Mouse (Mus musculus): Measurements from ENCODE around the gene Mef2d. TPM values are rescaled to one million over a fixed set of nuclear protein-coding genes. Genes with fewer than 3 reads are reported as not detected.

Mef2d gene
- polyA plus RNA-seq, 1 experiment from 2014 or later: 28.3 TPM

DNA sequence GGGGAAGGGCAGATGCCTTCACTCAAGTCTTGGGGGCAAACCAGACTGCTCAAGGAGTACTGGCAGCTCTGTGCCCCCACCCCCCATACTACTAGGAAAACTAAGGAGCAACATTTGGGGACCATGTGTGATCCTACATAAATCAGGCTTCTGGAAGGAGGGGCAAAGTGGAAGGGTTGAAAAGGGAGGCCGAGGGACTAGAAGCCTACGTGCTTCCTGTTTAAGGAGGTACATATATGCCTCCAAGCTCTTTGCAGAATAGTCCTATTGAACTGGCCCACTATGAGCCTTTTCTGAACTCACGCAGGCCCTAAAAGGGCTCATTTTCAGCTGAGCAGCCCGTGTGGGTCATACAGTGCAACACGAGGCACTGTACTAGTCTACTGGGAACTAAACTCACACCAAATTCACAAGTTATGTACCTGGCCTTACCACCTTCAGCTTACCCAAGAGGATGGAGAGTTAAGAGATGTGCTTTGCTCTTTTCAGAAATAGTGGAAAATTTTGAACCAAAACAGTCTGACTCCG lies 1.2 kb upstream of the Mef2d start:
- Histone ChIP-seq H3K27ac (ENCODE audit: low read length) (no peak overlapping the region), H3K4me1 (replicated peaks; ENCODE audit: control insufficient read depth, insufficient read depth, low read length) (peaks cover 53% of the 10 kb centered on the region), H3K27me3 (replicated peaks; ENCODE audit: control insufficient read depth, insufficient read depth, low read length) (no peaks in the 10 kb centered on the region), H3K9me3 (ENCODE audit: control insufficient read depth, low read length) (no peaks in the 10 kb centered on the region), H3K4me3 (replicated peaks; ENCODE audit: low read length) (no peak overlapping the region), H3K9ac (replicated peaks; ENCODE audit: low read depth, low read length) (no peak overlapping the region), H3K36me3 (ENCODE audit: control insufficient read depth, insufficient read depth) (no peaks in the 10 kb centered on the region), H3K4me2 (ENCODE audit: low read length) (no peak overlapping the region)
- no peak for ATAC-seq
- WGBS: 45% methylated on average over 6 of the region's 6 CpGs

DNA sequence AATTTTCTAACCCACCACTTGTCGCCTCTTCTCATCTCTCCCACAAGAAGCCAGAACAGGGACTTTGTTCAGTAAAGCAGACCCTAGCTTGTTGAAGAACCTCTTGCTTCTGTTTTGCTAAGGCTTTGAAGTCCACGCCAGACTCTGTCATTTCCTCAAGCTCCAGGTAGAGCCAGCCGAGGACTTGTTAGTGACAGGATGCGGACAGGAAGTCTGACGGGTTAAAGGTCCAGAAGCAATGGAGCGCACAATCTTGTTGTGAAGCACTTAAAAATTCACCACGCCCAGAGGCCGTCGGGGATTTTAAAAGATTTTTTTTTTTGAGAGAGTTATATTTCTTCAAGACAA lies 759 bp upstream of the Mef2d start:
- H3K36me3 ChIP-seq (ENCODE audit: control insufficient read depth, insufficient read depth): no peaks in the 10 kb centered on the region
- no peak for ATAC-seq
- H3K9me3 ChIP-seq (ENCODE audit: control insufficient read depth, low read length): no peaks in the 10 kb centered on the region
- H3K4me2 ChIP-seq (ENCODE audit: low read length): peak overlapping the region; percentile 91
- peak overlapping the region; percentile 99 for H3K27ac ChIP-seq (ENCODE audit: low read length)
- H3K4me1 ChIP-seq (replicated peaks; ENCODE audit: control insufficient read depth, insufficient read depth, low read length): peaks cover 58% of the 10 kb centered on the region
- WGBS: 10% methylated on average over 9 of the region's 9 CpGs
- H3K9ac ChIP-seq (replicated peaks; ENCODE audit: low read depth, low read length): peak overlapping the region; percentile 46
- peak overlapping the region; percentile 88 for H3K4me3 ChIP-seq (replicated peaks; ENCODE audit: low read length)
- no peaks in the 10 kb centered on the region for H3K27me3 ChIP-seq (replicated peaks; ENCODE audit: control insufficient read depth, insufficient read depth, low read length)

- peak overlapping the region; percentile 91 for H3K4me2 ChIP-seq (ENCODE audit: low read length)
- no peaks in the 10 kb centered on the region for H3K27me3 ChIP-seq (replicated peaks; ENCODE audit: control insufficient read depth, insufficient read depth, low read length)
- peak overlapping the region; percentile 88 for H3K4me3 ChIP-seq (replicated peaks; ENCODE audit: low read length)
- H3K36me3 ChIP-seq (ENCODE audit: control insufficient read depth, insufficient read depth): no peaks in the 10 kb centered on the region
- ATAC-seq: peak; percentile 43
- peak overlapping the region; percentile 85 for H3K9ac ChIP-seq (replicated peaks; ENCODE audit: low read depth, low read length)
- under 1% methylated on average over 56 of the region's 57 CpGs for WGBS
- no peaks in the 10 kb centered on the region for H3K9me3 ChIP-seq (ENCODE audit: control insufficient read depth, low read length)
- H3K4me1 ChIP-seq (replicated peaks; ENCODE audit: control insufficient read depth, insufficient read depth, low read length): peaks cover 65% of the 10 kb centered on the region
- H3K27ac ChIP-seq (ENCODE audit: low read length): peak overlapping the region; percentile 99
Measured at GRCm38 (mm10) chr3:88142546-88142915, 359 bp downstream of the Mef2d start.

GRCm38 (mm10) chr3:88142916-88143771 lies 972 bp downstream of the Mef2d start:
- H3K36me3 ChIP-seq (ENCODE audit: control insufficient read depth, insufficient read depth): no peaks in the 10 kb centered on the region
- H3K9me3 ChIP-seq (ENCODE audit: control insufficient read depth, low read length): no peaks in the 10 kb centered on the region
- peaks cover 67% of the 10 kb centered on the region for H3K4me1 ChIP-seq (replicated peaks; ENCODE audit: control insufficient read depth, insufficient read depth, low read length)
- H3K4me3 ChIP-seq (replicated peaks; ENCODE audit: low read length): peak overlapping the region; percentile 88
- H3K9ac ChIP-seq (replicated peaks; ENCODE audit: low read depth, low read length): peak overlapping the region; percentile 85
- H3K4me2 ChIP-seq (ENCODE audit: low read length): peak overlapping the region; percentile 91
- no peak for ATAC-seq
- WGBS: under 1% methylated on average over 33 of the region's 33 CpGs
- H3K27me3 ChIP-seq (replicated peaks; ENCODE audit: control insufficient read depth, insufficient read depth, low read length): no peaks in the 10 kb centered on the region
- H3K27ac ChIP-seq (ENCODE audit: low read length): peak overlapping the region; percentile 99

- H3K9ac ChIP-seq (replicated peaks; ENCODE audit: low read depth, low read length): peak overlapping the region; percentile 85
- H3K36me3 ChIP-seq (ENCODE audit: control insufficient read depth, insufficient read depth): no peaks in the 10 kb centered on the region
- peak overlapping the region; percentile 91 for H3K4me2 ChIP-seq (ENCODE audit: low read length)
- no peaks in the 10 kb centered on the region for H3K27me3 ChIP-seq (replicated peaks; ENCODE audit: control insufficient read depth, insufficient read depth, low read length)
- H3K9me3 ChIP-seq (ENCODE audit: control insufficient read depth, low read length): no peaks in the 10 kb centered on the region
- peak overlapping the region; percentile 99; the same call in 1 of the 2 replicates for H3K27ac ChIP-seq (ENCODE audit: low read length)
- peak overlapping the region; percentile 88 for H3K4me3 ChIP-seq (replicated peaks; ENCODE audit: low read length)
- WGBS: 18% methylated on average over 5 of the region's 5 CpGs
- no peak for ATAC-seq
- peaks cover 70% of the 10 kb centered on the region for H3K4me1 ChIP-seq (replicated peaks; ENCODE audit: control insufficient read depth, insufficient read depth, low read length)
Measured at GRCm38 (mm10) chr3:88143961-88144486, 1.9 kb downstream of the Mef2d start.

- peak overlapping the region; percentile 91 for H3K4me2 ChIP-seq (ENCODE audit: low read length)
- 78% methylated on average over 6 of the region's 6 CpGs for WGBS
- peaks cover 70% of the 10 kb centered on the region for H3K4me1 ChIP-seq (replicated peaks; ENCODE audit: control insufficient read depth, insufficient read depth, low read length)
- peak overlapping the region; percentile 85 for H3K9ac ChIP-seq (replicated peaks; ENCODE audit: low read depth, low read length)
- 0 out of 2 replicates have a peak overlapping the region, but pooled peaks have one; percentile 12 for H3K27ac ChIP-seq (ENCODE audit: low read length)
- no peaks in the 10 kb centered on the region for H3K9me3 ChIP-seq (ENCODE audit: control insufficient read depth, low read length)
- H3K36me3 ChIP-seq (ENCODE audit: control insufficient read depth, insufficient read depth): no peaks in the 10 kb centered on the region
- peak overlapping the region; percentile 88 for H3K4me3 ChIP-seq (replicated peaks; ENCODE audit: low read length)
- no peak for ATAC-seq
- no peaks in the 10 kb centered on the region for H3K27me3 ChIP-seq (replicated peaks; ENCODE audit: control insufficient read depth, insufficient read depth, low read length)
Measured at GRCm38 (mm10) chr3:88144648-88145410, 2.7 kb downstream of the Mef2d start.

GRCm38 (mm10) chr3:88145411-88145782 lies 3.2 kb downstream of the Mef2d start:
- Histone ChIP-seq H3K9ac (replicated peaks; ENCODE audit: low read depth, low read length) (peak overlapping the region; percentile 31; the same call in 1 of the 2 replicates), H3K27me3 (replicated peaks; ENCODE audit: control insufficient read depth, insufficient read depth, low read length) (no peaks in the 10 kb centered on the region), H3K4me1 (replicated peaks; ENCODE audit: control insufficient read depth, insufficient read depth, low read length) (peaks cover 72% of the 10 kb centered on the region), H3K4me2 (ENCODE audit: low read length) (peak overlapping the region; percentile 17; the same call in 1 of the 2 replicates), H3K4me3 (replicated peaks; ENCODE audit: low read length) (no peak overlapping the region), H3K27ac (ENCODE audit: low read length) (no peak overlapping the region), H3K36me3 (ENCODE audit: control insufficient read depth, insufficient read depth) (no peaks in the 10 kb centered on the region), H3K9me3 (ENCODE audit: control insufficient read depth, low read length) (no peaks in the 10 kb centered on the region)
- no peak for ATAC-seq
- 36% methylated on average over 4 of the region's 4 CpGs for WGBS

- ATAC-seq: no peak
- no peak overlapping the region for H3K4me2 ChIP-seq (ENCODE audit: low read length)
- peaks cover 78% of the 10 kb centered on the region for H3K4me1 ChIP-seq (replicated peaks; ENCODE audit: control insufficient read depth, insufficient read depth, low read length)
- H3K9me3 ChIP-seq (ENCODE audit: control insufficient read depth, low read length): no peaks in the 10 kb centered on the region
- H3K4me3 ChIP-seq (replicated peaks; ENCODE audit: low read length): no peak overlapping the region
- no peaks in the 10 kb centered on the region for H3K36me3 ChIP-seq (ENCODE audit: control insufficient read depth, insufficient read depth)
- no peak overlapping the region for H3K9ac ChIP-seq (replicated peaks; ENCODE audit: low read depth, low read length)
- no peaks in the 10 kb centered on the region for H3K27me3 ChIP-seq (replicated peaks; ENCODE audit: control insufficient read depth, insufficient read depth, low read length)
- H3K27ac ChIP-seq (ENCODE audit: low read length): no peak overlapping the region
- 76% methylated on average over 5 of the region's 5 CpGs for WGBS
Measured at GRCm38 (mm10) chr3:88145952-88146351, 3.8 kb downstream of the Mef2d start.
